Mouse (Mus musculus) intestine, postnatal 0 days (tissue): Measurements from ENCODE around the gene Cldn7. TPM values are rescaled to one million over a fixed set of nuclear protein-coding genes. Genes with fewer than 3 reads are reported as not detected.
"Not testable (repeated sequence)": the region's sequence is repeated elsewhere in the genome, so short reads cannot be mapped to it uniquely, and the experiment has no call there.

Experiments used
- ATAC-seq: fragments of 200-750 bp; cut with Nextera tagmentation; 2 replicates; pipeline ENCODE4 v1.8.0; 2017; ENCODE audit warnings: mild to moderate bottlenecking, moderate TSS enrichment, moderate library complexity
- H3K27ac ChIP-seq: fragments of 300-500 bp; sonication (generic); 2 replicates; pipeline ENCODE4 v1.5.1; 2014; ENCODE audit warnings: mild to moderate bottlenecking, low read depth, low read length, moderate library complexity
- H3K27me3 ChIP-seq: fragments of 300-500 bp; sonication (generic); replicated peaks from 2 replicates; pipeline ENCODE4 v1.6.1; 2014; ENCODE audit warnings: low read length, mixed read lengths; ENCODE audit not compliant: control insufficient read depth, insufficient read depth
- H3K36me3 ChIP-seq: fragments of 300-500 bp; sonication (generic); 2 replicates; pipeline ENCODE4 v1.6.1; 2014; ENCODE audit warnings: mild to moderate bottlenecking, moderate library complexity; ENCODE audit not compliant: control insufficient read depth, insufficient read depth
- H3K4me1 ChIP-seq: fragments of 300-500 bp; sonication (generic); replicated peaks from 2 replicates; pipeline ENCODE4 v1.6.1; 2014; ENCODE audit warnings: antibody characterized with exemption, low read length, mixed read lengths; ENCODE audit not compliant: control insufficient read depth, insufficient read depth
- H3K4me2 ChIP-seq: fragments of 300-500 bp; sonication (generic); replicated peaks from 2 replicates; pipeline ENCODE4 v1.6.1; 2014; ENCODE audit warnings: low read depth, mild to moderate bottlenecking, moderate library complexity
- H3K4me3 ChIP-seq: fragments of 300-500 bp; sonication (generic); 2 replicates; pipeline ENCODE4 v1.5.1; 2014; ENCODE audit warnings: low read depth, low read length
- H3K9ac ChIP-seq: fragments of 300-500 bp; sonication (generic); 2 replicates; pipeline ENCODE4 v1.6.1; 2014; ENCODE audit warnings: mild to moderate bottlenecking, low read depth, low read length
- H3K9me3 ChIP-seq: fragments of 300-500 bp; sonication (generic); 2 replicates; pipeline ENCODE4 v1.6.1; 2016; ENCODE audit warnings: mixed run types; ENCODE audit not compliant: control insufficient read depth
- CTCF ChIP-seq: sonication (generic); IDR thresholded peaks from 2 replicates; pipeline ENCODE4 v1.5.1; 2016; ENCODE audit warnings: low read depth, mild to moderate bottlenecking, control low read depth, antibody characterized with exemption, moderate library complexity
- WGBS: fragments of 180-500 bp; shearing (Covaris S2); extraction: QIAGEN DNeasy Blood & Tissue Kit; methylation state at CpG from one replicate; pipeline ENCODE4 v1.1.7; 2014; 5-methylcytosine and 5-hydroxymethylcytosine counted together
- polyA plus RNA-seq: library from polyadenylated mRNA; unstranded; fragments of >200 nt; fragmentation: Nextera tagmentation; extraction: Ambion mirVana; gene quantifications from 2 replicates; pipeline ENCODE4 v1.2.1, GENCODE M21; 2015

The Cldn7 gene
- polyA plus RNA-seq, result 1,243 and 1,341 TPM in 2 replicates

DNA sequence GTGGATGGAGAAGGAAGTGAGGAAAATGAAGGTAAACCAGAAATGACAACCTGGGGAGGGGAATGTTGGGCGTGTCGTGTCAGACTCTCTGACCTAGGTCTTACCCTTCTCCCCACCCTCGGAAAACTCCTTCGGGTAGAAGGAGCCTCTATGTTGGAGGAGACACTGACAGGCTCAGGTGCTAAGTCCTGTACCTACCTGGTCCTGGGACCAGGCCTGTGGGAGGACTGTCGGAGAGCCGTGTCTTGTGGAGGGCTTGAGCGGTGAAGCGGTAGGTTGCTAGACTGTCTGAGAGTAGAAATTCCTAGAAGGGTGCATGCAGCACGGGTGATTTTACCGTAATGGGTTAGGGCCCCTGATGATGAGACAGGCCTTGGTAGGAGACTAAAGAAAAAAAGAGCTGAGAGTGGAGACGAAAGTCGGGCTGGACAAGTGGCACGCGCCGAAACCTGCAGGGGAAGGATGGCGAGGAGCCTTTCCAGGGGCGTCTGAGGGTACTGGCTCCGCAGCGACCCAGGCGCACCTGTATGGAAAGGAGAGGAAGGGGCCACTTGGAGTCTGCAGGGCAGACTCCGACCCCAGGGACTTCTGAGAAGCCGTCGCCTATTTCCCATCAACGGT, at the start of gene Cldn7:
Gene Cldn7, plus strand, starts transcription at position 130 of the 621 bp plus-strand sequence.
- H3K27me3 ChIP-seq, result 0 out of 2 replicates have a peak, but pooled peaks cover 4% of the 10 kb centered on the region
- peak within 1 kb of the TSS; percentile 96 for H3K27ac ChIP-seq
- TF ChIP-seq CTCF, result no peak
- H3K4me1 ChIP-seq, result no peaks in the 10 kb centered on the region
- H3K36me3 ChIP-seq, result peaks cover 8% of the 10 kb centered on the region
- peak within 1 kb of the TSS; percentile 68 for H3K4me3 ChIP-seq
- H3K9me3 ChIP-seq, result no peaks in the 10 kb centered on the region
- H3K4me2 ChIP-seq, result peak within 1 kb of the TSS; percentile 70
- H3K9ac ChIP-seq, result peak within 1 kb of the TSS; percentile 90
- 6% methylated on average over 24 of the region's 24 CpGs for WGBS
- ATAC-seq, result no peak

DNA sequence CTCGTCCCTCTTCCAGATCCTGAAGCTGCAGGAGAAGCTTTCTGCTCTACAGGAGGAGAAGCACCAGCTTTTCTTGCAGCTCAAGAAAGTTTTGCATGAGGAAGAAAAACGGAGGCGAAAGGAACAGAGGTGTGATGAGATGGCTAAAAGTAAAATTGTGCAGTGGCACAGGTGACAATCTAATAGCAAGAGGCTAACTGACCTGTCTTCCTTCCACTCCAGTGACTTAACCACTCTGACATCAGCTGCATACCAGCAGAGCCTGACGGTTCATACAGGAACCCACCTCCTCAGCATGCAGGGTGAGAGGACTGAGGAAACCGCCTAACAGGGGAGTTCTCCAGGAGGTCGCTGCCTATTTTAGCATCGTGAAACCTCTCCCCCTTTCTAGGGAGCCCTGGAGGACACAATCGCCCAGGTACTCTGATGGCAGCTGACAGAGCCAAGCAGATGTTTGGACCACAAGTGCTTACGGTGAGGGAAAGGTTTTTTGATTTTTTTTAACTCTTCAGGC, 49.6 kb upstream of the Cldn7 start:
- WGBS, result 33% methylated on average over 9 of the region's 9 CpGs

DNA sequence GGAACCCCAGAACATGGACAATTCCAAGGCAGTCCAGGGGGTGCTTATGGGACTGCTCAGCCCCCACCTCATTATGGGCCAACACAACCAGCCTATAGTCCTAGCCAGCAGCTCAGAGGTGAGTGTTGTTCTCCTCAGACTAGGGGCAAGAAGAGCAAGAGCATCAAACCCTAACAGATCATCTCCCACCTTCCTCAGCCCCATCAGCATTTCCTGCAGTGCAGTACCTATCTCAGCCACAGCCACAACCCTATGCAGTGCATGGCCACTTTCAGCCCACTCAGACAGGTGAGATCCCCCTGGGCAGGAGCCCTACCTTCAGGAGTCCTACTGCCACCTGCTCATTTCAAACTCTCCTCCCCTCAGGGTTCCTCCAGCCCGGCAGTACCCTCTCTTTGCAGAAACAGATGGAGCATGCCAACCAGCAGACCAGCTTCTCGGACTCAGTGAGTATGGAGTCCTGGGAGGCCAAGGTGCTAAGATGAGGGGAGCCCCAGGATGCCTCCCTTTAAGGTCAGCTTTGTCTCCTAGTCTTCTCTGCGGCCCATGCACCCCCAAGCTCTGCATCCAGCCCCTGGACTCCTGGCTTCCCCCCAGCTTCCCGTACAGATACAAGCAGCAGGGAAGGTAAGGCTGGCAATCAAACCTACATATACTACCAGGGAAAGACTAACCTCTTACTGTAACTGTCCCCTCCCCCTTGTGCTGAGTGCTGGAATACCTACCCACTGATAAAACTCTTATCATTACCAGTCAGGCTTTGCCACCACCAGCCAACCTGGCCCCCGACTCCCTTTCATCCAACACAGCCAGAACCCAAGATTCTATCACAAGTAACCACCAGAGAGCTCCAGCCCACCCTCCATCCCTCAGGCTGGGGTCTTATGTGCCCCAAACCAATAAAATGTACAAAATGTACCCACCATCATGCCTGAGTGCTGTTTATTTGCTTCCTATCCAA, 48.6 kb upstream of the Cldn7 start:
- H3K4me3 ChIP-seq, result no peak overlapping the region
- no peak overlapping the region for H3K9ac ChIP-seq
- TF ChIP-seq CTCF, result no peak
- H3K27ac ChIP-seq, result no peak overlapping the region
- 0 out of 2 replicates have a peak, but pooled peaks cover 5% of the 10 kb centered on the region for H3K4me1 ChIP-seq
- 59% methylated on average over 5 of the region's 5 CpGs for WGBS
- H3K27me3 ChIP-seq, result no peaks in the 10 kb centered on the region
- H3K4me2 ChIP-seq, result 0 out of 2 replicates have a peak overlapping the region, but pooled peaks have one; percentile 91
- no peak for ATAC-seq
- H3K9me3 ChIP-seq, result no peaks in the 10 kb centered on the region
- H3K36me3 ChIP-seq, result peaks cover 62% of the 10 kb centered on the region

More for the DNA sequence above, 49.6 kb upstream of the Cldn7 start:
- Histone ChIP-seq H3K27ac (no peak overlapping the region), H3K27me3 (no peaks in the 10 kb centered on the region), H3K9me3 (no peaks in the 10 kb centered on the region), H3K4me2 (peak overlapping the region; percentile 91), H3K4me3 (peak overlapping the region; percentile 78), H3K4me1 (0 out of 2 replicates have a peak, but pooled peaks cover 5% of the 10 kb centered on the region), H3K9ac (no peak overlapping the region; the same call in 1 of the 2 replicates), H3K36me3 (peaks cover 72% of the 10 kb centered on the region)
- ATAC-seq, result no peak
- TF ChIP-seq CTCF, result no peak

DNA sequence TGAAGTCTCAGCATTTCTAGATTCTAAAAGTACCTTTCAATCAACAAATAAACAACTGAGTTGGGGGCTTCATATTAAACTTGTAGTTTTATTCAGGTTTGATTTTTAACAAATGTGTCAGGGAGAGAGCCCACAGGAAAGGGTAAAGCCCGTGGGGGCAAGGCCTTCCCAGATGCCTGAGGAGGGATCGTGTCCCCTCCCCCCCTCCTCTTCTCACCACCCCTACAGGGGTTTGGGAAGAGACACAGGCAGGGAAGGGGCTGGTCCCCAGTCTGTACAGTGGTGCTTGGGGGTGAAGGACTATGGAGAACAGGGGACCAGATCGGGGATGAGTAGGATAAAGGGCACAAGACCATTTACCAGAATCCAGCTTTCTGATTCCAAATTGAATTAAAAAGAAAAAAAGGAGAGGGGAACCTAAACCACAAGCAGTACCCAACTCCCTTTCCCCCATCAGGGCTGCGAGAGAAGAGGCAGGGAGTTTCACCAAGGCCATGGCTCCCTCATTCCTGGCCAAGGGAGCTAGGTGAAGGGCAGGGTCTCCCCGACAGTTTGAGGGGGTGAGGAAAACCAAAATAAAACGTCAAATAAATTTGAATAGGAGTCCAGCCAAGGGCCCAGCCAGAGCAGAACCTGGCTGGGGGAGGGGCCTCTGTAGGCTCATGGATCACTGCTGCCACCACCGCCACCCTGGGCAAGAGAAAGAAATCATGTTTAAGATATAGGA, 47.8 kb upstream of the Cldn7 start:
- not testable (repeated sequence) for H3K27ac ChIP-seq, H3K4me3 ChIP-seq, H3K4me2 ChIP-seq, H3K4me1 ChIP-seq, H3K9ac ChIP-seq, H3K9me3 ChIP-seq, ATAC-seq, H3K27me3 ChIP-seq
- H3K36me3 ChIP-seq, result peaks cover 53% of the 10 kb centered on the region
- WGBS, result 59% methylated on average over 7 of the region's 7 CpGs

DNA sequence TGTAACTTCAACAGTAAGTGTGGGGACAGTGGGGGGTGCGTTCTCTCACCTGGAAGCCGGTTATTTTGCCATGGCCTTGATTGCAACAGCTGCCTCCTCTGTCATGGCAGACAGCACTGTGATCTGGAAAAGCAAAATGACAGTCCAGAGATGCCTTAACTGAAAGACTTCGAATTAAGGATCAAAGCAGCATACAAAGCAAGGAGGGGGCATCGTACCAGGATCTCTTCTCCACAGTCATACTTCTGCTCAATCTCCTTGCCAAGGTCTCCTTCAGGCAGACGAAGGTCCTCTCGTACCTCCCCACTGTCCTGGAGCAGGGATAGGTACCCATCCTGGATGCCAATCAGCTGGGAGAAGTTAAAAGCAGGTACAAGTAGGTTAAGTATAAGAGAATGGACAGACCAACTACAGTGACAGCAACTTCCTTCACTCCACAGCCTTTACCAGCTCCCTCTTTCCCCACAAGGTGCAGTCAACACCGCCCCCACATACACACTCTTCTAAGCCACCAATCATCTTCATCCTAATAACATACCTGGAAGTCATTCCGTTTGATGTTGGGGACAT, 47.1 kb upstream of the Cldn7 start:
- H3K36me3 ChIP-seq, result peaks cover 47% of the 10 kb centered on the region
- TF ChIP-seq CTCF, result no peak
- H3K4me1 ChIP-seq, result 0 out of 2 replicates have a peak, but pooled peaks cover 5% of the 10 kb centered on the region
- H3K27me3 ChIP-seq, result no peaks in the 10 kb centered on the region
- no peaks in the 10 kb centered on the region for H3K9me3 ChIP-seq
- WGBS, result 81% methylated on average over 8 of the region's 8 CpGs
- no peak overlapping the region; the same call in 1 of the 2 replicates for H3K27ac ChIP-seq
- no peak overlapping the region for H3K9ac ChIP-seq
- H3K4me3 ChIP-seq, result no peak overlapping the region
- no peak overlapping the region for H3K4me2 ChIP-seq
- no peak for ATAC-seq
